Mouse (Mus musculus) left cerebral cortex, postnatal 36 days (tissue): ENCODE data around the gene Ifna14. TPM values are rescaled to one million over a fixed set of nuclear protein-coding genes. Genes with fewer than 3 reads are reported as not detected.

Experiments
- total RNA-seq, 2 experiments: library from RNA; stranded (reverse); gene quantifications; 2 replicates each; pipeline ENCODE4 v1.2.3; 2021

The Ifna14 gene
- total RNA-seq, 2 experiments from 2014 or later: not detected

Other genes with a start within 250 kb of the Ifna14 start
- gene Hacd4, start 132.9 kb downstream of the Ifna14 start, total RNA-seq: 1 to 10 TPM; 1.3 to 1.4 TPM
- not detected for gene Ifnb1, start 49.0 kb downstream of the Ifna14 start, total RNA-seq
- gene Ifna15, start 13.6 kb downstream of the Ifna14 start, total RNA-seq: not detected
- gene Ifna9, start 20.6 kb upstream of the Ifna14 start, total RNA-seq: not detected
- gene Ifna12, start 31.6 kb upstream of the Ifna14 start, total RNA-seq: not detected
- not detected for gene C87499, start 62.6 kb upstream of the Ifna14 start, total RNA-seq
- not detected for gene Ifna13, start 72.7 kb upstream of the Ifna14 start, total RNA-seq
- gene Ifna16, start 105.1 kb upstream of the Ifna14 start, total RNA-seq: not detected
- not detected for gene Ifna2, start 112.1 kb upstream of the Ifna14 start, total RNA-seq
- gene Ifnab, start 119.6 kb upstream of the Ifna14 start, total RNA-seq: not detected
- gene Gm26566, start 150.0 kb upstream of the Ifna14 start, total RNA-seq: 1 to 10 TPM in 1 of 2 experiments, under 1 TPM in 1; 0.66 to 1.5 TPM
- gene Klhl9, start 150.7 kb upstream of the Ifna14 start, total RNA-seq: 100 to 1,000 TPM in 1 of 2 experiments, 10 to 100 TPM in 1; 92.7 to 101 TPM
- not detected for gene Gm13271, start 183.1 kb upstream of the Ifna14 start, total RNA-seq
- gene Gm13283, start 188.3 kb upstream of the Ifna14 start, total RNA-seq: not detected
- not detected for gene Gm13290, start 202.0 kb upstream of the Ifna14 start, total RNA-seq
- gene Gm13289, start 205.1 kb upstream of the Ifna14 start, total RNA-seq: not detected
- gene Gm13272, start 208.1 kb upstream of the Ifna14 start, total RNA-seq: not detected
- not detected for gene Ifnz, start 210.3 kb upstream of the Ifna14 start, total RNA-seq
- not detected for gene Gm13276, start 213.9 kb upstream of the Ifna14 start, total RNA-seq
- gene Gm13277, start 216.8 kb upstream of the Ifna14 start, total RNA-seq: not detected
- gene Gm13278, start 219.8 kb upstream of the Ifna14 start, total RNA-seq: not detected
- not detected for gene Gm13275, start 222.7 kb upstream of the Ifna14 start, total RNA-seq
- gene Gm13279, start 225.6 kb upstream of the Ifna14 start, total RNA-seq: not detected
- gene Gm13285, start 227.9 kb upstream of the Ifna14 start, total RNA-seq: not detected
- not detected for gene Gm13287, start 231.5 kb upstream of the Ifna14 start, total RNA-seq
- gene Gm13288, start 233.7 kb upstream of the Ifna14 start, total RNA-seq: not detected
- not detected for gene Ifna7, start 244.4 kb upstream of the Ifna14 start, total RNA-seq
- not detected for gene Ifna11, start 248.2 kb upstream of the Ifna14 start, total RNA-seq